Mouse (Mus musculus): ENCODE measurements around the gene Etv4. TPM values are rescaled to one million over a fixed set of nuclear protein-coding genes. Genes with fewer than 3 reads are reported as not detected.

Gene Etv4
- polyA plus RNA-seq, 1 experiment from 2014 or later, result 9.5 TPM

Other genes starting within 250 kb of the Etv4 start
- 5.5 and 7.0 TPM in 2 replicates for gene Brca1, start 233.4 kb downstream of the Etv4 start, polyA plus RNA-seq (2015; fragmentation: Nextera tagmentation; extraction: Ambion mirVana)
- gene Nbr1, start 233.2 kb downstream of the Etv4 start, polyA plus RNA-seq (2015; fragmentation: Nextera tagmentation; extraction: Ambion mirVana), result 54.9 and 55.3 TPM in 2 replicates
- 4.0 and 4.4 TPM in 2 replicates for gene Tmem106a, start 203.1 kb downstream of the Etv4 start, polyA plus RNA-seq (2015; fragmentation: Nextera tagmentation; extraction: Ambion mirVana)
- gene Gm11634, start 186.1 kb downstream of the Etv4 start, polyA plus RNA-seq (2015; fragmentation: Nextera tagmentation; extraction: Ambion mirVana), result not detected in 2 replicates
- gene Rdm1, start 158.2 kb downstream of the Etv4 start, polyA plus RNA-seq (2015; fragmentation: Nextera tagmentation; extraction: Ambion mirVana), result 31.8 and 37.0 TPM in 2 replicates
- gene Arl4d, start 119.8 kb downstream of the Etv4 start, polyA plus RNA-seq (2015; fragmentation: Nextera tagmentation; extraction: Ambion mirVana), result 8.7 and 9.1 TPM in 2 replicates
- gene Dhx8, start 52.5 kb downstream of the Etv4 start, polyA plus RNA-seq (2015; fragmentation: Nextera tagmentation; extraction: Ambion mirVana), result 18.8 and 20.1 TPM in 2 replicates
- 15.6 and 19.4 TPM in 2 replicates for gene Meox1, start 109.0 kb upstream of the Etv4 start, polyA plus RNA-seq (2015; fragmentation: Nextera tagmentation; extraction: Ambion mirVana)
- 0.87 and 1.8 TPM in 2 replicates for gene Sost, start 181.6 kb upstream of the Etv4 start, polyA plus RNA-seq (2015; fragmentation: Nextera tagmentation; extraction: Ambion mirVana)
- gene Cfap97d1, start 198.9 kb upstream of the Etv4 start, polyA plus RNA-seq (2015; fragmentation: Nextera tagmentation; extraction: Ambion mirVana), result not detected in 2 replicates
- gene Dusp3, start 201.6 kb upstream of the Etv4 start, polyA plus RNA-seq (2015; fragmentation: Nextera tagmentation; extraction: Ambion mirVana), result 50.3 and 53.6 TPM in 2 replicates
- gene Mpp3, start 243.1 kb upstream of the Etv4 start, polyA plus RNA-seq (2015; fragmentation: Nextera tagmentation; extraction: Ambion mirVana), result 2.9 and 3.8 TPM in 2 replicates

Data from heart, embryonic 13.5 days (tissue).